ENCODE assay signal across 13 mouse cellular contexts in the genomic region with DNA sequence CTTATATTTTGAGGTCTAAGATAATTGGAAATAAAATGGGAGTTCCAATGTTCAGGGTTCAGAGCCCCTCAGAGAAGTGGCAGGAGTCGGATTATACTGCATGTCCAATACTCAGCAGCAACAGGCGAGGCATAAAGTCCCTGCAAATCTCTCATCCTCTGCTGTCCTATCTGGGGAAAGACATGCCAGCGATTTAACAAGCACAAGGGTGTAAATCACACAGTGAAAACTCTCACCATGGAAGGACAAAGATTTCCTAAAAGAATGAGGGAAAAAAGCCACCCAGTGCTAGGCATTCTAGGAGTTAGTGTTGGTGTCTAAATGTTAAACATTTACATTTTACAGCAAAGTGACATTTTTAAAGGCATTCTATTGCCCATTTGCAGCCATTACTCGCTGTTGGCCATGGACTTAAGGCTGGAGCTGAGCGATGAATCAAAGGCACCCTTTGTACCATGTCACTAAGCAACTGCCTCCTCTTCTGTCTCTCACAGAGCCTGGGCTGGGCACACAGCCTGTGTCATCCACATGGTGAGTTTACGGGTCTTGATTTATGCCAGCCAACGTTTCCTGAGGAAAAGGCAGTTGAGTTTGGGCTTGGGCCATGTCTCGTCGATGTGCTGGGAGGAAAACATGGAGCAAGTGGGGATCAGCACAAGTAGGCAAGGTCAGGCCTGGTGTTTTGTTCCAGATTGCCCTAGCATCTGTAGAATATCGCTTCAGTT.
DNase-seq lines count a peak whose midpoint lies in the region; ATAC-seq and TF ChIP-seq lines count a peak whose summit lies in the region.
"Had no signal": no experiment of that assay in that cellular context is flagged by ENCODE, and none has a peak within 500 bp of the region (broad histone marks: within the 10 kb centered on the region; RNA-seq: fewer than 3 reads in every experiment).

No protein-coding gene starts in this region.

- H3K4me1 ChIP-seq in hindbrain, postnatal 0 days (ENCODE audit: insufficient read depth, low read length), result no peaks in the 10 kb centered on the region
- no peaks in the 10 kb centered on the region for H3K4me1 ChIP-seq in midbrain, postnatal 0 days (ENCODE audit: insufficient read depth, low read length)
- H3K4me1 ChIP-seq: embryonic facial prominence, embryonic 15.5 days; limb, embryonic 13.5 days had no signal

- H3K27ac ChIP-seq in hindbrain, postnatal 0 days, result peak overlapping the region; percentile 70
- no peak overlapping the region; the same call in 1 of the 2 replicates for H3K27ac ChIP-seq in midbrain, postnatal 0 days (ENCODE audit: low read depth, low read length)
- H3K27ac ChIP-seq: embryonic facial prominence, embryonic 15.5 days; limb, embryonic 13.5 days had no signal

- H3K9ac ChIP-seq in hindbrain, postnatal 0 days (replicated peaks; ENCODE audit: low read length), result no peak overlapping the region
- no peak overlapping the region for H3K9ac ChIP-seq in midbrain, postnatal 0 days (replicated peaks; ENCODE audit: low read length, poor library complexity, severe bottlenecking)
- H3K9ac ChIP-seq: embryonic facial prominence, embryonic 15.5 days; limb, embryonic 13.5 days had no signal

- H3K27me3 ChIP-seq in hindbrain, postnatal 0 days (ENCODE audit: insufficient read depth, low read length), result no peaks in the 10 kb centered on the region
- H3K27me3 ChIP-seq in midbrain, postnatal 0 days (ENCODE audit: insufficient read depth, low read length), result no peaks in the 10 kb centered on the region
- H3K27me3 ChIP-seq: embryonic facial prominence, embryonic 15.5 days; limb, embryonic 13.5 days; Patski had no signal

- peak; percentile 32 for TF ChIP-seq CTCF in hindbrain, postnatal 0 days (IDR thresholded peaks at IDR 0.05; ENCODE audit: low read depth)
- TF ChIP-seq CTCF in midbrain, postnatal 0 days (IDR thresholded peaks at IDR 0.05), result 0 out of 2 replicates have a peak, but pooled peaks have one; percentile 16

- H3K4me3 ChIP-seq in hindbrain, postnatal 0 days (ENCODE audit: low read length), result no peak overlapping the region
- no peak overlapping the region for H3K4me3 ChIP-seq in midbrain, postnatal 0 days (ENCODE audit: low read depth, low read length)
- H3K4me3 ChIP-seq: embryonic facial prominence, embryonic 15.5 days; limb, embryonic 13.5 days had no signal

- DNase-seq in embryo, embryonic 11 days, result peak; percentile 5
- DNase-seq in embryo, embryonic 9.5 days (ENCODE audit: extremely low spot score), result no peak
- peak; percentile 88 for DNase-seq in brain, adult 2 months (ENCODE audit: low read depth, low spot score)
- DNase-seq in hindbrain, postnatal 0 days (ENCODE audit: low spot score), result peak; percentile 86
- DNase-seq in midbrain, postnatal 0 days (ENCODE audit: low spot score), result peak; percentile 90
- DNase-seq in heart, postnatal 4 days, result no peak
- no peak for DNase-seq in ovary, adult 18-20 months (ENCODE audit: low spot score)
- DNase-seq: B cell, adult 2 months; lung, postnatal 36 days had no signal

- H3K9me3 ChIP-seq in hindbrain, postnatal 0 days (ENCODE audit: low read length), result no peaks in the 10 kb centered on the region
- no peaks in the 10 kb centered on the region for H3K9me3 ChIP-seq in midbrain, postnatal 0 days (ENCODE audit: low read length)
- H3K9me3 ChIP-seq: embryonic facial prominence, embryonic 15.5 days; limb, embryonic 13.5 days had no signal

- H3K36me3 ChIP-seq in hindbrain, postnatal 0 days (ENCODE audit: insufficient read depth, low read length), result no peaks in the 10 kb centered on the region
- no peaks in the 10 kb centered on the region for H3K36me3 ChIP-seq in midbrain, postnatal 0 days (ENCODE audit: insufficient read depth, low read length)
- H3K36me3 ChIP-seq: embryonic facial prominence, embryonic 15.5 days; limb, embryonic 13.5 days had no signal

- 42% methylated on average over 10 of the region's 10 CpGs for WGBS in hindbrain, postnatal 0 days
- 71% methylated on average over 10 of the region's 10 CpGs for WGBS in midbrain, postnatal 0 days

- no peak overlapping the region for H3K4me2 ChIP-seq in hindbrain, postnatal 0 days (ENCODE audit: low read depth, low read length)
- no peak overlapping the region for H3K4me2 ChIP-seq in midbrain, postnatal 0 days (ENCODE audit: low read depth, low read length, poor library complexity, severe bottlenecking)
- H3K4me2 ChIP-seq: embryonic facial prominence, embryonic 15.5 days; limb, embryonic 13.5 days had no signal

- peak; percentile 98 for ATAC-seq in hindbrain, postnatal 0 days
- peak; percentile 82 for ATAC-seq in midbrain, postnatal 0 days (ENCODE audit: low FRiP score)
- no peak for ATAC-seq in inflammation-experienced regulatory T-cells, adult 6 months
- ATAC-seq: Patski had no signal

Comparison
In these comparisons a context has a peak if more than half of its experiments do, and no peak if none do; other contexts are left out.
1. DNase-seq: peak in embryo, embryonic 11 days (single experiment), brain, adult 2 months (single experiment), hindbrain, postnatal 0 days (single experiment) and midbrain, postnatal 0 days (single experiment); none in embryo, embryonic 9.5 days (single experiment), heart, postnatal 4 days (single experiment) and ovary, adult 18-20 months (single experiment).